Mouse (Mus musculus) forebrain, embryonic 10.5 days (tissue): ENCODE results near the gene Itga2b. TPM values are rescaled to one million over a fixed set of nuclear protein-coding genes. Genes with fewer than 3 reads are reported as not detected.
"Not testable (repeated sequence)": the region's sequence is repeated elsewhere in the genome, so short reads cannot be mapped to it uniquely, and the experiment has no call there.

Source experiments
- DNase-seq: peaks from one replicate; pipeline ENCODE4 v3.0.0-alpha.2; 2017; ENCODE audit warnings: low spot score; ENCODE audit errors: extremely low spot score
- H3K27ac ChIP-seq: fragments of 300-500 bp; sonication (generic); 2 replicates; pipeline ENCODE4 v1.5.1; 2016; ENCODE audit warnings: mild to moderate bottlenecking
- H3K27me3 ChIP-seq: fragments of 300-500 bp; sonication (generic); 2 replicates; pipeline ENCODE4 v1.6.1; 2016; ENCODE audit warnings: mild to moderate bottlenecking; ENCODE audit not compliant: poor library complexity, severe bottlenecking
- H3K36me3 ChIP-seq: fragments of 300-500 bp; sonication (generic); replicated peaks from 2 replicates; pipeline ENCODE4 v1.6.1; 2016; ENCODE audit warnings: mild to moderate bottlenecking, moderate library complexity
- H3K4me1 ChIP-seq: fragments of 300-500 bp; sonication (generic); 2 replicates; pipeline ENCODE4 v1.6.1; 2016
- H3K4me3 ChIP-seq: fragments of 300-500 bp; sonication (generic); 2 replicates; pipeline ENCODE4 v1.5.1; 2016; ENCODE audit warnings: mild to moderate bottlenecking, moderate library complexity
- H3K9me3 ChIP-seq: fragments of 300-500 bp; sonication (generic); 2 replicates; pipeline ENCODE4 v1.6.1; 2016; ENCODE audit warnings: mild to moderate bottlenecking, moderate library complexity
- WGBS: fragments of 180-500 bp; shearing (Covaris S2); methylation state at CpG from one replicate; pipeline ENCODE4 v1.1.7; 2016; 5-methylcytosine and 5-hydroxymethylcytosine counted together
- polyA plus RNA-seq: library from polyadenylated mRNA; unstranded; fragments of >200 nt; fragmentation: Nextera tagmentation; extraction: Ambion mirVana; gene quantifications from 2 replicates; pipeline ENCODE4 v1.2.1, GENCODE M21; 2016

Gene Itga2b
- polyA plus RNA-seq, 1 experiment from 2014 or later = 6.4 TPM

DNA sequence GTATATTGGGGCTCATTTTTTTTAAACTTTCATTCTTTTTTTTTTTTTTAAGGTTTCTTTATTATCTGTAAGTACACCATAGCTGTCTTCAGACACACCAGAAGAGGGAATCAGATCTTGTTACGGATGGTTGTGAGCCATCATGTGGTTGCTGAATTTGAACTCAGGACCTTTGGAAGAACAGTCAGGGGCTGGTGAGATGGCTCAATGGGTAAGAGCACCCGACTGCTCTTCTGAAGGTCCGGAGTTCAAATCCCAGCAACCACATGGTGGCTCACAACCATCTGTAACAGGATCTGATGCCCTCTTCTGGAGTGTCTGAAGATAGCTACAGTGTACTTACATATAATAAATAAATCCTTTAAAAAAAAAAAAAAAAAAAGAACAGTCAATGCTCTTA is 59.6 kb downstream of the Itga2b start:
- not testable (repeated sequence) for H3K36me3 ChIP-seq, H3K4me3 ChIP-seq, H3K9me3 ChIP-seq, DNase-seq, H3K27me3 ChIP-seq, H3K27ac ChIP-seq
- WGBS = 94% methylated on average over 3 of the region's 3 CpGs
- peaks cover 53% of the 10 kb centered on the region for H3K4me1 ChIP-seq

DNA sequence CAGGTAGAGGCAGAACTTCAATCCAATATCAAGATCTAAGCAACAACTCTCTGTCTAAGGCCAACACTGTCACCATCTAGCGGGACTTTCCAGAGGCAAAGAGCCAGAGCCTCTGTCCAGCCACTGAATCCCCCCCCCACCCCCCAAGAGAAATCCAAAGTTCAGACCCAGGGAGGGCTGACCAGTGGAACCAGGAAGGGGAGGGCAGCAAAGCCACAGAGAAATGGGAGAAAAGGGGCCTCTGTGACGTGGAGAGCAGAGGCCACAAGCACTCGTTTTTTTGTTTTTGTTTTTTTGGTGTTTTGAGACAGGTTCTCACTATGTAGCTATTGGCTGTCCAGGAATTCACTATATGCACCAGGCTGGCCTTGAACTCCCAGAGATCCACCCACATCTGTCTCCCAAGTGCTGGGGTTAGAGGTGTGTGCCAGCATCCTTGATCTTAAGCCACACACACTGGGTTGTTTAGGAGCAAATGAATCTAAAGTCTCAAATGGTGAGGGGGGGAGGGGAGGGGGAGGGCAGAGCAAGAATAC is 60.1 kb downstream of the Itga2b start:
- 0 out of 2 replicates have a peak overlapping the region, but pooled peaks have one; percentile 88 for H3K4me3 ChIP-seq
- H3K36me3 ChIP-seq = peaks cover 8% of the 10 kb centered on the region
- peaks cover 56% of the 10 kb centered on the region for H3K4me1 ChIP-seq
- 85% methylated on average over 3 of the region's 3 CpGs for WGBS
- no peaks in the 10 kb centered on the region for H3K9me3 ChIP-seq
- H3K27ac ChIP-seq = peak overlapping the region; percentile 94; the same call in 1 of the 2 replicates
- no peak for DNase-seq
- H3K27me3 ChIP-seq = no peaks in the 10 kb centered on the region

DNA sequence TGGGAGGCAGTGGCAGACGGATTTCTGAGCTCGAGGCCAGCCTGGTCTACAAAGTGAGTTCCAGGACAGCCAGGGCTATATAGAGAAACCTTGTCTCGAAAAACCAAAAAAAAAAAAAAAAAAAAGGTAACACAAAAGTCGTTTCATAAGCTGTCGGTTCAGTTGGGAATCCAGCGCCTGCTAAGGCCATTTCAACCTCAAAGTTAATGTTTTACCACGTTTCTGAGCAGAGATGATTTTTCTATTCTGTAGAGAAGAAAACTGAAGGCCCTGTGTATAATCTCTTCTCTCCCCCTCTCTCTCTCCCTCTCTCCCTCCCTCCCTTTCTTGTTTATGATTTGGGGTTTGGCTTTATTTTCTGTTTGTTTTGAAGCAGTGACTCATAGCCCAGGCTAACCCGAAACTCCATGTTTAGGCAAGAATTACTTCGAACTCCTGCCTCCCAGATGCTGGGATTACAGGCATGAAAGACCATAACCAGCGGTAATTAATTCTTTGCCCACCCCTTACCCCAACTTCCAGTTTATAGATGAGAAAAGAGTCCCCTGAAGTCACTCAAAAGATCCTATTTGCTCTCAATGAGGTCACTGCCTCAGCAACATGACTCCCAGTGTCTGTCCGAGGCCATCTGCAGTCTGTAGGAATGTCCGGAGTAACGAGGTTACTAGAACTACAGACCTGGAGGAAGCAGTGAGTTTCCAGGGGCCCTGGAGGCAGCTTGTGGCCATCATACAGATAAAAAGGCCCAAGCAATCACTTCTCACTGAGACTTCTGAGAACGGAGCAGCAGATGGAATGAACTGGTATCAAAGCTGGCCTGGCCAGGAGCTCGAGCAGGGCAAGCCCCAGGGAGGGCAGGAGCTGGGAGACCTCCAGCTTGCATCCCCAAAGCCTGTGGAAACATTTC is 60.8 kb downstream of the Itga2b start:
- Histone ChIP-seq H3K27me3 (no peaks in the 10 kb centered on the region), H3K36me3 (peaks cover 15% of the 10 kb centered on the region), H3K9me3 (no peaks in the 10 kb centered on the region), H3K27ac (peak overlapping the region; percentile 94), H3K4me3 (peak overlapping the region; percentile 88), H3K4me1 (peaks cover 61% of the 10 kb centered on the region)
- WGBS = 42% methylated on average over 15 of the region's 15 CpGs
- DNase-seq = no peak

DNA sequence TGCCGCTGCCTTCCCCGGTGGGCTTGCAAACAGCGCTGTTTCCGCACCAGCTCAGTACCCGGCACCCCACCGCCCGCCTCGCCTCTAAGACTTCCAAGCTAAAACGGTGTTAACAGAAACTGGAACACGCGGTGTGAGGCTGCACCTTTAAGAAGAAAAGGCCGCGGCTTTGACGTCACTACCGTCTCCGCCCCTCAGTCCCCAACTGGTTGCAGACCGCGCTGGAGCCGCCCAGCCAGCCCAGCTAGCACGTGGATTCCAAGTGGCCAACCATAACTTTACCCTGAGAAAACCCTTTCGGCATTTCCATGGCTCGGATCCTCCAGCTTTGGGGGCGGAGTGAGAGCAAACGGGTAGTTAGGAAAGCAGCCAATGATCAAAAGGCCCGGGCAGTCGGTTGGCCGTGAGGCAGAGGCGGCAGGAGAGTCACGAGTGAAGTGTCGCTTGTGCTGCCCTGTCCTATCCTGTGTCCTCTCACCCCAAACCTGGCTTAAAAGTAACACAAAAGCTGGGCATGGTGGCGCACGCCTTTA is 61.5 kb downstream of the Itga2b start:
- no peaks in the 10 kb centered on the region for H3K9me3 ChIP-seq
- H3K36me3 ChIP-seq = peaks cover 22% of the 10 kb centered on the region
- H3K4me3 ChIP-seq = peak overlapping the region; percentile 88
- H3K27ac ChIP-seq = peak overlapping the region; percentile 94
- peak; percentile 99 for DNase-seq
- peaks cover 61% of the 10 kb centered on the region for H3K4me1 ChIP-seq
- under 1% methylated on average over 32 of the region's 32 CpGs for WGBS
- no peaks in the 10 kb centered on the region for H3K27me3 ChIP-seq

DNA sequence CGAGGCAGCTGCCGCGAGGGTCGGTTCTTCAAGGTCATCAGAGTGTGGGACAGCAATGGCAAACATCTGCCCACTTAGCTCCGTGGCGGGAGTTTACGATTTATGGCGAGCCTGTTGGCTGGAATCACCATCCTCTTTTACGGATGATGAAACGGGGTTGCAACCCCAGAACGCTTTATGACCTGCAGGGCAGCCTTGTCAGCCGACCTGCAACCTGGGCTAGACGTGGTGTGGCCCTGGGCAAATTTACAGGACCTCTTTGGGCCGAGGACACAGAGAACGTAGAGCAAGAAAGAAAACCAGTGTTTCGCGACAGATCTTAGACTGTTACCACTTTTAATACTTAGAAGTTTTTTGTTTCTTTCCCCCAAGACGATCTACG is 62.1 kb downstream of the Itga2b start, which contains the start of gene Slc25a39:
Slc25a39 (minus strand) TSS at position 113 of the 382 bp plus-strand sequence.
- 1% methylated on average over 19 of the region's 19 CpGs for WGBS
- H3K4me1 ChIP-seq = peaks cover 61% of the 10 kb centered on the region
- no peak for DNase-seq
- peaks cover 28% of the 10 kb centered on the region for H3K36me3 ChIP-seq
- peak within 1 kb of the TSS; percentile 94 for H3K27ac ChIP-seq
- H3K9me3 ChIP-seq = no peaks in the 10 kb centered on the region
- no peaks in the 10 kb centered on the region for H3K27me3 ChIP-seq
- H3K4me3 ChIP-seq = peak within 1 kb of the TSS; percentile 88

DNA sequence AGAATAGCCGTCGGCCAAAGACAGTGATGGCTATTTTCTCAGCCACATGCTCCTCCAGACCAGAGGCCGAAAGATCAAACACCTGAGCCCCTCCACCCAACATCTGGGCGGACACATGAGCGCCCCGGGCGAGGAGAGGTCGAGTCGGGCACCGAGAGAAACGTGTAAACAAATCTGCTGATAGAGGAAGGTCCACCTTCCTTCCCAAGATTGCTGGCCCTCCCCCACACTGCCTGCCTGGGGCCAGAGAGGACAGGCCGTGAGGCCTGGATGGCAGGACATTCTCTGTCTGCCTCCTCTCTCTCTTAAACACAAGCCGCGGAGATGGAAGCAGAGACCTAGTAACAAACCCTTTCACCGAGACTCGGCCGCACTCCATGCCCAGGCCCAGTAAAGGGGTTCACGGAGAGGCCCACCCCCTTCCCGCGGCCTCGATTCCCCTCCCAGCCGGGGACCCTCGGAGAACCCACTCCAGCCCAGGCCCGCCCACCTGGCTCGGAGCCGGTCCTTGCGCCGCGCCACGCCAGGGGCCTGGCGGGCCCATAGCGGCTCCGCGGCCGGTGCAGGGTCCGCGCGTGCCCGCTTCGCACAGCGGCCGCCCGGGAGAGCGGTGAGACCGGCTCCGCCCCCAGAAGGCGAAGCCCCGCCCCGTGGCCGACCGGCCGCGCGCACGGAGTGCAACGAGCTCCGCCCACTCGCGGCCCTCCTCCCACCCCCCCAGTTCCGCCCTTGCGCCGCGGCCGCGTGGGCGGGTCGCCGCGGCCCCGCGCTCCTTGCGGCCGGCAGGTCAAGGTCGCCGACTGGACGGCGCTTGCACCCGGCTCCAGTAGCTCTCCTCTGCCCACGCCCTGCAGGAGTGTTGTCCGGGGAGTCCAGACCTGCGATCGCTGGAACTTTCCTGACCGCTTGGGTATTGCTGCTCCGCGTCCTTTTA is 62.8 kb downstream of the Itga2b start:
- Histone ChIP-seq H3K4me3 (peak overlapping the region; percentile 88), H3K27ac (peak overlapping the region; percentile 94), H3K4me1 (peaks cover 62% of the 10 kb centered on the region), H3K36me3 (peaks cover 35% of the 10 kb centered on the region), H3K9me3 (no peaks in the 10 kb centered on the region), H3K27me3 (peaks cover 5% of the 10 kb centered on the region)
- peak; percentile 88 for DNase-seq
- under 1% methylated on average over 84 of the region's 85 CpGs for WGBS

DNA sequence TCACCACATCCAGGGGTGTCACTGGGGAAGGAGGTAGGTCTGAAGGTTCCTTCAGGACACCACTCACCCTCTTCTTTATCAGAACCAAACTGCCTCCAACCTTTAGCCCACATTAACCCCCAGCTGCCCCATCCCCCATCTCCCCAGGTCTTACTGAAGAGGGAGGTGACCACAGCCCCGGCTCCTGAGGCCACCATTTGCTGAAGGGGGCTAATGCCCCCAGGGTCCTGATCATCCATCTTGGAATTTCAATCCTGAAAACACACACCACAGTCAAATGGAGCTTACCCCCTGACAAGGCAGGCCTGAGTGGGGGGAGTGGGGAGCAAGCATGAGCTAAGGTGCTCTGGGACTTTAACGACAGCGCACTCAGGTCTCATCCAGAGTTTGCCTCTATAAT is 63.5 kb downstream of the Itga2b start:
- H3K36me3 ChIP-seq = peaks cover 42% of the 10 kb centered on the region
- 13% methylated on average over 3 of the region's 3 CpGs for WGBS
- peaks cover 12% of the 10 kb centered on the region for H3K27me3 ChIP-seq
- H3K4me3 ChIP-seq = peak overlapping the region; percentile 88
- peaks cover 65% of the 10 kb centered on the region for H3K4me1 ChIP-seq
- peak overlapping the region; percentile 94 for H3K27ac ChIP-seq
- no peaks in the 10 kb centered on the region for H3K9me3 ChIP-seq
- no peak for DNase-seq

DNA sequence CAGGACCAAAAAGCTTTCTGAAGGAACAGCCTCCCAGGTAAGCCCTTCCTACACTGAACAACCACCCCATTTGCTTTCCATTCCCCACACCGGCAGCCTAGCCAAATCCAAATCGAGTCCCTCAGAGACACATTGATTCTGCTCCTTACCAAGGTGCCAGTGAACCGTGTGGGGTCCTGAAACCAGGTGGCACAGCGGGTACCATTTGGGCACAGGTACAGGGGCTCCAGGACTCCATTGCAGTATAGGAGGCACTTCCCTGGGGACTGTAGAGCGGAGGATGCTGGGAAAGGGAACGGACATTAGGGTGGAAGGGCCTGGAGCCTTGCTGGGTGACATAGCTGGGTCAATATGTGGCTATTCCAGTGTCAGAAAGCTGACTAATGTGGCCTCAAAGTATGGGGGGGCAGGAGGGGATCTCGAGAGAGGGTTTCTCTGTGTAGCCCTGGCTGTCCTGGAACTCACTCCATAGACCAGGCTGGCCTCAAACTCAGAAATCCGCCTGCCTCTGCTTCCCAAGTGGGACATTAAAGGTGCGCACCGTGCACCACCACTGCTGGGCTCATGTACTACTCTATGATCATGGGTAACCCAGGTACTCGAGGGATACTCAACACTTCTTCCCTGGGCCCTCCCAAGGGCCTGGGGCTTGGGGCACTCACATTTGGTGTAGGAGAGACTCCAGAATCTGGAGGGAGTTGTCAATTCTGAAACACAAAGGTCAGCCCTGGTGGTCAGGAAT is 64.2 kb downstream of the Itga2b start:
- 88% methylated on average over 11 of the region's 11 CpGs for WGBS
- Histone ChIP-seq H3K36me3 (peaks cover 46% of the 10 kb centered on the region), H3K4me1 (peaks cover 61% of the 10 kb centered on the region), H3K9me3 (no peaks in the 10 kb centered on the region), H3K4me3 (peak overlapping the region; percentile 88), H3K27me3 (peaks cover 19% of the 10 kb centered on the region), H3K27ac (0 out of 2 replicates have a peak overlapping the region, but pooled peaks have one; percentile 94)
- DNase-seq = no peak

DNA sequence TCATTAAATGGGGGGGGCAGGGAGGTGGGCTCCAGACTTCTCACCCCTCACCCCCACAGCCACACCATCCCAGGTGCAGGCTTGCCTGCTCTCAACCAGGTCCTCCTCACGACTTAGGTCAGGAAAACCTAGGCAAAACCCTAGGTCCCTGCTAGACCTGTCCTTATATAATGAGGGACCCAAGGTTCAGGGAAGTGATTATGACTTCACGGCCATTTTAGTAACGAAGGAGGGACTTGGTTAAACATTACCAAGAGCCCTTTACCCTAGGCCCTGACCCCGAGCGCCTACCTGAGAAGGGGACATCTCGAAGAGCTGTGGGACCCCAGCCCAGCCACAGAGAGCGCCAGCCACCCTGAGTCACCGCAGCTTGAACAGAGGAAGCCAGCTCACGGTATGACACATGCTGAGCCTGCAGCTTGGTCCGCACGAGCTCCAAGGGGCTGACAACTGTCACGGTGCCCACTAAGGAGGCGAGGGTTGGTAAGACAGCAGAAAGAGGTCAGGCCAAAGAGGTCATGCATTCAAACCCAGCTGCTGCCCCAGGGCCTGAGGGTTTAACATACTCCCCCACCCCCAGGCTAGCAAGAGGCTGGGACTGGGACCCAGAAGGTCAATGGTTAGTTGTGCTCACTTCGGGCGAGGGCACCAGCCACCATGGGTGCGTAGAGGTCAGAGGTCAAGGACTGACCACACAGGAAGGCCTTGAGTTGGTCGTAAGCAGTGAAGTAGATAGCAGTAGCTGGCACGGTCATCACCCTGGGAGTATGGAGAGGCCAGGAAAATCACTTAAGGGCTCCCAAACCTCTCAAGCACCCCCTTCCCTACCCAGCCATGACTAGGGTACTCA is 65.5 kb downstream of the Itga2b start:
- H3K4me3 ChIP-seq = 0 out of 2 replicates have a peak overlapping the region, but pooled peaks have one; percentile 9
- peaks cover 33% of the 10 kb centered on the region for H3K27me3 ChIP-seq
- H3K9me3 ChIP-seq = no peaks in the 10 kb centered on the region
- peak overlapping the region; percentile 22; the same call in 1 of the 2 replicates for H3K27ac ChIP-seq
- WGBS = 85% methylated on average over 18 of the region's 18 CpGs
- peaks cover 70% of the 10 kb centered on the region for H3K4me1 ChIP-seq
- DNase-seq = no peak
- H3K36me3 ChIP-seq = peaks cover 49% of the 10 kb centered on the region

DNA sequence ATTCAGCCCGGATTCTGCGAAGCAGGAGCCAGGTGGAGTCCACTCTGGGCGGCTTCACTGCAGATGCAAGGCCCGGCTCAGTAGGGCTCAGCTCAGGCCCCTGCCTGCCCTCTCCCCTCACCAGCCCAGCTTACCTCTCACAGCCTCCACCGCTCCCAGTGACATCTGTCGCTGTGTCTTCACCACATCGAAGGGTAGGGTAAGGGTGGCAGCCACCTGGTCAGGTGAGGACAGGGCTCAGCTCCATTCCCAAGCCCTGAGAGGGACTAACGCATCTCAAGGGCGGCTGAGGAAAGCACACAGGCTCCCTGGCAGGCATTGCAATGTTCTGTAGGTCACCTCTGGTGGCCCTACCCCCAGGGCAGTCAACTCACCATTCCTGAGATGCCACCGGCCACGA is 66.3 kb downstream of the Itga2b start:
- peaks cover 67% of the 10 kb centered on the region for H3K4me1 ChIP-seq
- WGBS = 93% methylated on average over 11 of the region's 11 CpGs
- peaks cover 49% of the 10 kb centered on the region for H3K36me3 ChIP-seq
- DNase-seq = no peak
- no peak overlapping the region for H3K27ac ChIP-seq
- H3K4me3 ChIP-seq = no peak overlapping the region
- no peaks in the 10 kb centered on the region for H3K9me3 ChIP-seq
- peaks cover 40% of the 10 kb centered on the region for H3K27me3 ChIP-seq
